Mouse (Mus musculus) kidney, embryonic 15.5 days (tissue): ENCODE data around the gene Ctcfl. TPM values are rescaled to one million over a fixed set of nuclear protein-coding genes. Genes with fewer than 3 reads are reported as not detected.
"Not testable (repeated sequence)": the region's sequence is repeated elsewhere in the genome, so short reads cannot be mapped to it uniquely, and the experiment has no call there.

Source experiments
- ATAC-seq: fragments of 200-750 bp; cut with Nextera tagmentation; replicated peaks from 2 replicates; pipeline ENCODE4 v1.8.0; 2017; ENCODE audit warnings: moderate TSS enrichment; ENCODE audit not compliant: low FRiP score
- H3K27ac ChIP-seq: fragments of 300-500 bp; sonication (generic); 2 replicates; pipeline ENCODE4 v1.5.1; 2015; ENCODE audit warnings: mild to moderate bottlenecking, inconsistent platforms
- H3K27me3 ChIP-seq: fragments of 300-500 bp; sonication (generic); 2 replicates; pipeline ENCODE4 v1.6.1; 2015; ENCODE audit warnings: inconsistent platforms
- H3K36me3 ChIP-seq: fragments of 300-500 bp; sonication (generic); 2 replicates; pipeline ENCODE4 v1.6.1; 2015; ENCODE audit warnings: inconsistent platforms
- H3K4me1 ChIP-seq: fragments of 300-500 bp; sonication (generic); 2 replicates; pipeline ENCODE4 v1.6.1; 2015; ENCODE audit warnings: inconsistent platforms
- H3K4me2 ChIP-seq: fragments of 300-500 bp; sonication (generic); 2 replicates; pipeline ENCODE4 v1.6.1; 2015; ENCODE audit warnings: moderate library complexity, mild to moderate bottlenecking, inconsistent platforms
- H3K4me3 ChIP-seq: fragments of 300-500 bp; sonication (generic); replicated peaks from 2 replicates; pipeline ENCODE4 v1.5.1; 2015; ENCODE audit warnings: mild to moderate bottlenecking, inconsistent platforms
- H3K9ac ChIP-seq: fragments of 300-500 bp; sonication (generic); 2 replicates; pipeline ENCODE4 v1.6.1; 2015; ENCODE audit warnings: mild to moderate bottlenecking, inconsistent platforms
- H3K9me3 ChIP-seq: fragments of 300-500 bp; sonication (generic); replicated peaks from 2 replicates; pipeline ENCODE4 v1.6.1; 2016; ENCODE audit warnings: inconsistent platforms
- WGBS: fragments of 180-500 bp; shearing (Covaris S2); methylation state at CpG from one replicate; pipeline ENCODE4 v1.1.7; 2015; ENCODE audit warnings: mixed read lengths; 5-methylcytosine and 5-hydroxymethylcytosine counted together
- polyA plus RNA-seq: library from polyadenylated mRNA; unstranded; fragments of >200 nt; fragmentation: Nextera tagmentation; extraction: Ambion mirVana; gene quantifications from 2 replicates; pipeline ENCODE4 v1.2.1, GENCODE M21; 2015

The Ctcfl gene
- polyA plus RNA-seq, 1 experiment from 2014 or later, result 0.21 TPM

GRCm38 (mm10) chr2:173138323-173139239 is 19.3 kb upstream of the Ctcfl start:
- ATAC-seq, result no peak
- Histone ChIP-seq H3K36me3 (no peaks in the 10 kb centered on the region), H3K27me3 (peaks cover 53% of the 10 kb centered on the region), H3K4me2 (no peak overlapping the region), H3K4me3 (no peak overlapping the region), H3K9ac (no peak overlapping the region), H3K9me3 (no peaks in the 10 kb centered on the region), H3K27ac (no peak overlapping the region), H3K4me1 (peaks cover 8% of the 10 kb centered on the region)
- WGBS, result 50% methylated on average over 15 of the region's 15 CpGs

GRCm38 (mm10) chr2:173134695-173135094 is 15.4 kb upstream of the Ctcfl start:
- Histone ChIP-seq H3K9ac (no peak overlapping the region), H3K9me3 (no peaks in the 10 kb centered on the region), H3K4me1 (peaks cover 19% of the 10 kb centered on the region), H3K36me3 (no peaks in the 10 kb centered on the region), H3K4me3 (no peak overlapping the region), H3K4me2 (no peak overlapping the region), H3K27me3 (peaks cover 40% of the 10 kb centered on the region), H3K27ac (no peak overlapping the region)
- 48% methylated on average over 9 of the region's 9 CpGs for WGBS
- no peak for ATAC-seq

GRCm38 (mm10) chr2:173132794-173133300 is 13.5 kb upstream of the Ctcfl start:
- Histone ChIP-seq H3K4me2 (no peak overlapping the region), H3K27ac (no peak overlapping the region), H3K4me3 (no peak overlapping the region), H3K4me1 (peaks cover 12% of the 10 kb centered on the region), H3K9ac (no peak overlapping the region), H3K36me3 (no peaks in the 10 kb centered on the region), H3K27me3 (peaks cover 42% of the 10 kb centered on the region), H3K9me3 (no peaks in the 10 kb centered on the region)
- peak; percentile 16; the same call in 1 of the 2 replicates for ATAC-seq
- WGBS, result 39% methylated on average over 8 of the region's 8 CpGs

GRCm38 (mm10) chr2:173132262-173132661 is 12.9 kb upstream of the Ctcfl start:
- 41% methylated on average over 13 of the region's 13 CpGs for WGBS
- Histone ChIP-seq H3K4me2 (no peak overlapping the region), H3K9ac (no peak overlapping the region), H3K27me3 (peaks cover 37% of the 10 kb centered on the region), H3K27ac (no peak overlapping the region), H3K4me1 (peaks cover 12% of the 10 kb centered on the region), H3K4me3 (no peak overlapping the region), H3K9me3 (no peaks in the 10 kb centered on the region), H3K36me3 (no peaks in the 10 kb centered on the region)
- ATAC-seq, result peak; percentile 64

- Histone ChIP-seq H3K27ac (0 out of 2 replicates have a peak overlapping the region, but pooled peaks have one; percentile 13), H3K4me2 (no peak overlapping the region), H3K36me3 (no peaks in the 10 kb centered on the region), H3K4me3 (no peak overlapping the region), H3K9me3 (no peaks in the 10 kb centered on the region), H3K4me1 (peaks cover 12% of the 10 kb centered on the region), H3K27me3 (peaks cover 25% of the 10 kb centered on the region), H3K9ac (no peak overlapping the region)
- WGBS, result 65% methylated on average over 2 of the region's 2 CpGs
- ATAC-seq, result peak; percentile 73
These were observed 9.8 kb upstream of the Ctcfl start for GRCm38 (mm10) chr2:173129111-173129510.

- Histone ChIP-seq H3K4me3 (no peak overlapping the region), H3K27me3 (peaks cover 28% of the 10 kb centered on the region), H3K4me2 (no peak overlapping the region), H3K36me3 (no peaks in the 10 kb centered on the region), H3K27ac (no peak overlapping the region), H3K4me1 (no peaks in the 10 kb centered on the region), H3K9ac (no peak overlapping the region), H3K9me3 (no peaks in the 10 kb centered on the region)
- 89% methylated on average over 4 of the region's 4 CpGs for WGBS
- ATAC-seq, result no peak
These were observed 7.1 kb upstream of the Ctcfl start for GRCm38 (mm10) chr2:173126386-173126785.

GRCm38 (mm10) chr2:173124022-173124735 is 4.9 kb upstream of the Ctcfl start:
- H3K9ac ChIP-seq, result no peak overlapping the region
- no peaks in the 10 kb centered on the region for H3K36me3 ChIP-seq
- no peak for ATAC-seq
- 82% methylated on average over 7 of the region's 7 CpGs for WGBS
- no peak overlapping the region for H3K4me3 ChIP-seq
- H3K9me3 ChIP-seq, result no peaks in the 10 kb centered on the region
- H3K4me1 ChIP-seq, result no peaks in the 10 kb centered on the region
- H3K27ac ChIP-seq, result no peak overlapping the region
- H3K4me2 ChIP-seq, result no peak overlapping the region
- H3K27me3 ChIP-seq, result peaks cover 12% of the 10 kb centered on the region

- H3K4me3 ChIP-seq, H3K9me3 ChIP-seq, H3K4me2 ChIP-seq, H3K27me3 ChIP-seq, H3K27ac ChIP-seq, H3K36me3 ChIP-seq, H3K9ac ChIP-seq, ATAC-seq: not testable (repeated sequence)
- 73% methylated on average over 4 of the region's 4 CpGs for WGBS
- peaks cover 12% of the 10 kb centered on the region; the same call in 1 of the 2 replicates for H3K4me1 ChIP-seq
These were observed 792 bp upstream of the Ctcfl start for GRCm38 (mm10) chr2:173120117-173120516.

- not testable (repeated sequence) for H3K27ac ChIP-seq, H3K4me2 ChIP-seq, H3K36me3 ChIP-seq, H3K9ac ChIP-seq, H3K4me3 ChIP-seq, H3K9me3 ChIP-seq, ATAC-seq
- 69% methylated on average over 3 of the region's 3 CpGs for WGBS
- peaks cover 22% of the 10 kb centered on the region for H3K27me3 ChIP-seq
- peaks cover 12% of the 10 kb centered on the region; the same call in 1 of the 2 replicates for H3K4me1 ChIP-seq
These were observed 5.5 kb downstream of the Ctcfl start for GRCm38 (mm10) chr2:173113796-173114195.

GRCm38 (mm10) chr2:173110571-173110970 is 8.8 kb downstream of the Ctcfl start:
- no peak overlapping the region for H3K9ac ChIP-seq
- no peak overlapping the region for H3K4me2 ChIP-seq
- 93% methylated on average over 9 of the region's 9 CpGs for WGBS
- peaks cover 16% of the 10 kb centered on the region for H3K4me1 ChIP-seq
- no peaks in the 10 kb centered on the region; the same call in 1 of the 2 replicates for H3K9me3 ChIP-seq
- peaks cover 44% of the 10 kb centered on the region for H3K27me3 ChIP-seq
- no peak overlapping the region for H3K4me3 ChIP-seq
- no peak overlapping the region for H3K27ac ChIP-seq
- H3K36me3 ChIP-seq, result no peaks in the 10 kb centered on the region
- ATAC-seq, result no peak

GRCm38 (mm10) chr2:173109510-173109909 is 9.8 kb downstream of the Ctcfl start:
- no peaks in the 10 kb centered on the region for H3K36me3 ChIP-seq
- ATAC-seq, result no peak
- no peak overlapping the region for H3K4me2 ChIP-seq
- H3K9ac ChIP-seq, result no peak overlapping the region
- H3K4me3 ChIP-seq, result no peak overlapping the region
- no peaks in the 10 kb centered on the region; the same call in 1 of the 2 replicates for H3K9me3 ChIP-seq
- no peak overlapping the region for H3K27ac ChIP-seq
- H3K4me1 ChIP-seq, result peaks cover 16% of the 10 kb centered on the region
- peaks cover 42% of the 10 kb centered on the region for H3K27me3 ChIP-seq
- WGBS, result 95% methylated on average over 7 of the region's 7 CpGs
